Comparison of ENCODE assay signal across 8 mouse cellular contexts in the genomic region with DNA sequence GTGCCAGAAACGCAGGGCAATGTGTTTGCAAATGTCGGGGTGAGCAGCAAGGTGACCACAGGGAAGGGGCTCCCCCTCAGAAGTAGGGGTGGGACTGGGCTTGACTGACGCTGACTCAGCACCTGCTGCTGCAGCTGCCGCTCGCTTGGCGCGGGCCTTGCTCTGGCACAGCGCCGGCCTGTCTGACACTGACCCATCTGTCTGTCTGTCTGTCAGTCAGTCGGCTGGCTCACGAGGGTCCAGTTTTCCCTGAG. TPM values are rescaled to one million over a fixed set of nuclear protein-coding genes. Genes with fewer than 3 reads are reported as not detected.
A peak's percentile ranks its signal among the peaks of the same experiment; 100 is the strongest.
DNase-seq lines count a peak whose midpoint lies in the region; ATAC-seq and TF ChIP-seq lines count a peak whose summit lies in the region.

No protein-coding gene starts in this region.

- H3K4me3 ChIP-seq in lung, postnatal 0 days (ENCODE audit: low read depth, low read length), result no peak overlapping the region
- no peak overlapping the region for H3K4me3 ChIP-seq in lung, adult 2 months (replicated peaks; ENCODE audit: extremely low read depth, low read depth, low read length)
- peak overlapping the region; percentile 53 for H3K4me3 ChIP-seq in hindbrain, embryonic 12.5 days
- peak overlapping the region; percentile 58 for H3K4me3 ChIP-seq in midbrain, embryonic 12.5 days

- ATAC-seq in lung, postnatal 0 days, result no peak
- peak; percentile 51 for ATAC-seq in hindbrain, embryonic 12.5 days (ENCODE audit: low FRiP score)
- ATAC-seq in midbrain, embryonic 12.5 days (ENCODE audit: low FRiP score, low read depth), result peak; percentile 41

- H3K4me1 ChIP-seq in lung, postnatal 0 days (ENCODE audit: insufficient read depth, low read depth, low read length), result peaks cover 40% of the 10 kb centered on the region; the same call in 1 of the 2 replicates
- peaks cover 20% of the 10 kb centered on the region for H3K4me1 ChIP-seq in lung, adult 2 months (ENCODE audit: control insufficient read depth, insufficient read depth, low read length)
- H3K4me1 ChIP-seq in hindbrain, embryonic 12.5 days, result peaks cover 68% of the 10 kb centered on the region
- H3K4me1 ChIP-seq in midbrain, embryonic 12.5 days, result peaks cover 69% of the 10 kb centered on the region

- H3K9me3 ChIP-seq in lung, postnatal 0 days (ENCODE audit: low read length), result no peaks in the 10 kb centered on the region
- no peaks in the 10 kb centered on the region for H3K9me3 ChIP-seq in hindbrain, embryonic 12.5 days (replicated peaks)
- H3K9me3 ChIP-seq in midbrain, embryonic 12.5 days, result no peaks in the 10 kb centered on the region

- TF ChIP-seq CTCF in lung, postnatal 0 days (IDR thresholded peaks at IDR 0.05), result no peak
- TF ChIP-seq CTCF in lung, adult 2 months (IDR thresholded peaks at IDR 0.05; ENCODE audit: insufficient read depth, low read length), result no peak

- no peak for TF ChIP-seq EP300 in lung, postnatal 0 days (IDR thresholded peaks at IDR 0.05)

- 0 out of 2 replicates have a peak overlapping the region, but pooled peaks have one; percentile 86 for H3K4me2 ChIP-seq in lung, postnatal 0 days (replicated peaks; ENCODE audit: low read depth, low read length)
- peak overlapping the region; percentile 90 for H3K4me2 ChIP-seq in hindbrain, embryonic 12.5 days (replicated peaks)
- H3K4me2 ChIP-seq in midbrain, embryonic 12.5 days (replicated peaks), result peak overlapping the region; percentile 96

- H3K27ac ChIP-seq in lung, postnatal 0 days (ENCODE audit: low read length), result no peak overlapping the region
- H3K27ac ChIP-seq in hindbrain, embryonic 12.5 days, result peak overlapping the region; percentile 93
- H3K27ac ChIP-seq in midbrain, embryonic 12.5 days (replicated peaks), result peak overlapping the region; percentile 87

- H3K27me3 ChIP-seq in lung, postnatal 0 days (replicated peaks; ENCODE audit: insufficient read depth, low read length), result 0 out of 2 replicates have a peak, but pooled peaks cover 6% of the 10 kb centered on the region
- peaks cover 62% of the 10 kb centered on the region for H3K27me3 ChIP-seq in hindbrain, embryonic 12.5 days
- peaks cover 70% of the 10 kb centered on the region for H3K27me3 ChIP-seq in midbrain, embryonic 12.5 days

- TF ChIP-seq POLR2A in lung, adult 2 months (IDR thresholded peaks at IDR 0.05; ENCODE audit: borderline replicate concordance, extremely low read depth, low read depth, low read length), result no peak

- H3K36me3 ChIP-seq in lung, postnatal 0 days (ENCODE audit: insufficient read depth, low read length), result no peaks in the 10 kb centered on the region
- H3K36me3 ChIP-seq in hindbrain, embryonic 12.5 days, result no peaks in the 10 kb centered on the region
- no peaks in the 10 kb centered on the region for H3K36me3 ChIP-seq in midbrain, embryonic 12.5 days

- no peak overlapping the region for H3K9ac ChIP-seq in lung, postnatal 0 days (replicated peaks; ENCODE audit: low read depth)
- H3K9ac ChIP-seq in hindbrain, embryonic 12.5 days, result peak overlapping the region; percentile 73
- peak overlapping the region; percentile 71 for H3K9ac ChIP-seq in midbrain, embryonic 12.5 days (replicated peaks)

- DNase-seq in adrenal gland, postnatal 25 days, result peak; percentile 41
- no peak for DNase-seq in adrenal gland, adult 18-20 months (ENCODE audit: low spot score in 2 of 2)
- peak; percentile 37 for DNase-seq in lung, postnatal 0 days (ENCODE audit: low spot score)
- DNase-seq in lung, adult 2 months, result no peak
- DNase-seq in ovary, postnatal 10 days (ENCODE audit: low spot score), result no peak
- DNase-seq in frontal cortex, adult 2 months (ENCODE audit: extremely low spot score in 1 of 2, low spot score in 1 of 2), result no peak

- WGBS in lung, postnatal 0 days, result 1% methylated on average over 11 of the region's 11 CpGs
- 14% methylated on average over 11 of the region's 11 CpGs for WGBS in lung, adult 2 months
- under 1% methylated on average over 11 of the region's 11 CpGs for WGBS in hindbrain, embryonic 12.5 days
- 0% methylated on average over 11 of the region's 11 CpGs for whole genome bisulfite sequencing in midbrain, embryonic 12.5 days

RNA-seq across cellular contexts. Expression of gene Fgf11, which starts 1.6 kb away (rescaled TPM):
- 3.6 and 3.9 TPM in 2 replicates for total RNA-seq in adrenal gland, postnatal 25 days (2021)
- total RNA-seq in adrenal gland, adult 18-20 months (2021), result 10 to 100 TPM in 1 of 2 experiments, 1 to 10 TPM in 1; 3.0 to 13.0 TPM
- polyA plus RNA-seq in lung, postnatal 0 days (2015; fragmentation: Nextera tagmentation; extraction: Ambion mirVana), result 0.57 and 0.95 TPM in 2 replicates
- 6.9 and 8.0 TPM in 2 replicates for polyA plus RNA-seq in lung, adult 2 months (2012; rRNA removed)
- polyA plus RNA-seq in hindbrain, embryonic 12.5 days (2016; fragmentation: Nextera tagmentation; extraction: Ambion mirVana), result 3.7 and 4.2 TPM in 2 replicates
- polyA plus RNA-seq in midbrain, embryonic 12.5 days (2016; fragmentation: Nextera tagmentation; extraction: Ambion mirVana), result 2.7 and 2.9 TPM in 2 replicates
- polyA plus RNA-seq in frontal cortex, adult 2 months (2012; rRNA removed), result 18.4 and 22.0 TPM in 2 replicates

RNA-seq across cellular contexts. Expression of gene Chrnb1, which starts 4.3 kb away (rescaled TPM):
- total RNA-seq in adrenal gland, postnatal 25 days (2021), result 1.8 and 2.4 TPM in 2 replicates
- total RNA-seq in adrenal gland, adult 18-20 months (2021), result 1 to 10 TPM; 1.3 to 3.9 TPM
- 15.6 and 16.2 TPM in 2 replicates for polyA plus RNA-seq in lung, postnatal 0 days (2015; fragmentation: Nextera tagmentation; extraction: Ambion mirVana)
- 31.5 and 38.0 TPM in 2 replicates for polyA plus RNA-seq in lung, adult 2 months (2012; rRNA removed)
- polyA plus RNA-seq in hindbrain, embryonic 12.5 days (2016; fragmentation: Nextera tagmentation; extraction: Ambion mirVana), result 3.0 and 5.9 TPM in 2 replicates
- 1.3 and 1.7 TPM in 2 replicates for polyA plus RNA-seq in midbrain, embryonic 12.5 days (2016; fragmentation: Nextera tagmentation; extraction: Ambion mirVana)
- 1.4 and 1.9 TPM in 2 replicates for polyA plus RNA-seq in frontal cortex, adult 2 months (2012; rRNA removed)

RNA-seq across cellular contexts. Expression of gene Tmem102, which starts 5.4 kb away (rescaled TPM):
- not detected in 2 replicates for total RNA-seq in adrenal gland, postnatal 25 days (2021)
- total RNA-seq in adrenal gland, adult 18-20 months (2021), result under 1 TPM; 0.36 to 0.51 TPM
- 14.3 and 14.9 TPM in 2 replicates for polyA plus RNA-seq in lung, postnatal 0 days (2015; fragmentation: Nextera tagmentation; extraction: Ambion mirVana)
- 9.4 and 9.5 TPM in 2 replicates for polyA plus RNA-seq in lung, adult 2 months (2012; rRNA removed)
- 1.6 and 2.4 TPM in 2 replicates for polyA plus RNA-seq in hindbrain, embryonic 12.5 days (2016; fragmentation: Nextera tagmentation; extraction: Ambion mirVana)
- 0.42 and 1.2 TPM in 2 replicates for polyA plus RNA-seq in midbrain, embryonic 12.5 days (2016; fragmentation: Nextera tagmentation; extraction: Ambion mirVana)
- polyA plus RNA-seq in frontal cortex, adult 2 months (2012; rRNA removed), result 0.48 and 0.62 TPM in 2 replicates

RNA-seq across cellular contexts. Expression of gene Gm39566, which starts 15.0 kb away (rescaled TPM):
- not detected in 2 replicates for total RNA-seq in adrenal gland, postnatal 25 days (2021)
- not detected for total RNA-seq in adrenal gland, adult 18-20 months (2021)
- polyA plus RNA-seq in lung, postnatal 0 days (2015; fragmentation: Nextera tagmentation; extraction: Ambion mirVana), result not detected in 2 replicates
- not detected in 2 replicates for polyA plus RNA-seq in lung, adult 2 months (2012; rRNA removed)
- not detected in 2 replicates for polyA plus RNA-seq in hindbrain, embryonic 12.5 days (2016; fragmentation: Nextera tagmentation; extraction: Ambion mirVana)
- not detected in 2 replicates for polyA plus RNA-seq in midbrain, embryonic 12.5 days (2016; fragmentation: Nextera tagmentation; extraction: Ambion mirVana)
- polyA plus RNA-seq in frontal cortex, adult 2 months (2012; rRNA removed), result not detected in 2 replicates

RNA-seq across cellular contexts. Expression of gene Spem2, which starts 18.2 kb away (rescaled TPM):
- total RNA-seq in adrenal gland, postnatal 25 days (2021), result not detected in 2 replicates
- not detected for total RNA-seq in adrenal gland, adult 18-20 months (2021)
- polyA plus RNA-seq in lung, postnatal 0 days (2015; fragmentation: Nextera tagmentation; extraction: Ambion mirVana), result not detected in 2 replicates
- polyA plus RNA-seq in lung, adult 2 months (2012; rRNA removed), result not detected in 2 replicates
- 0.14 TPM in 1 of 2 replicates, not detected in the other for polyA plus RNA-seq in hindbrain, embryonic 12.5 days (2016; fragmentation: Nextera tagmentation; extraction: Ambion mirVana)
- polyA plus RNA-seq in midbrain, embryonic 12.5 days (2016; fragmentation: Nextera tagmentation; extraction: Ambion mirVana), result not detected in 2 replicates
- not detected in 2 replicates for polyA plus RNA-seq in frontal cortex, adult 2 months (2012; rRNA removed)

Comparison
In these comparisons a context has a peak if more than half of its experiments do, and no peak if none do; other contexts are left out.
1. DNase-seq: peak in adrenal gland, postnatal 25 days (single experiment) and lung, postnatal 0 days (single experiment); none in adrenal gland, adult 18-20 months (0 of 2), lung, adult 2 months (single experiment), ovary, postnatal 10 days (single experiment) and frontal cortex, adult 2 months (0 of 2).
2. H3K4me3 ChIP-seq: peak in hindbrain, embryonic 12.5 days (single experiment) and midbrain, embryonic 12.5 days (single experiment); none in lung, postnatal 0 days (single experiment) and lung, adult 2 months (single experiment).
3. Peak in every context shown above with its lines, with median percentiles within 50 percentile points of each other: H3K4me2 ChIP-seq.